Mouse (Mus musculus): ENCODE data around the gene Accsl.

GRCm38 (mm10) chr2:93838931-93839330 is 30.0 kb downstream of the Accsl start:
- TF ChIP-seq TCF12 (IDR thresholded peaks at IDR 0.05; ENCODE audit: insufficient read depth, poor library complexity, severe bottlenecking) (no peak), MAX (IDR thresholded peaks at IDR 0.05; ENCODE audit: low read depth) (no peak), USF1 (IDR thresholded peaks at IDR 0.05; ENCODE audit: low read depth) (no peak)
